Mouse (Mus musculus): ENCODE data around the gene Rpl21. TPM values are rescaled to one million over a fixed set of nuclear protein-coding genes. Genes with fewer than 3 reads are reported as not detected.

Rpl21 gene
- polyA plus RNA-seq, 1 experiment from 2014 or later, result 515 TPM

GRCm38 (mm10) chr5:146848936-146849582 lies 16.4 kb downstream of the Rpl21 start:
- no peaks in the 10 kb centered on the region for H3K36me3 ChIP-seq (ENCODE audit: control insufficient read depth, insufficient read depth, low read length)
- no peak overlapping the region for H3K27ac ChIP-seq (ENCODE audit: low read depth, low read length)
- H3K4me1 ChIP-seq (replicated peaks; ENCODE audit: control insufficient read depth, insufficient read depth, low read length), result no peaks in the 10 kb centered on the region
- no peak overlapping the region for H3K4me2 ChIP-seq (replicated peaks; ENCODE audit: low read depth, low read length)
- no peaks in the 10 kb centered on the region for H3K27me3 ChIP-seq (ENCODE audit: control insufficient read depth, insufficient read depth, low read length)
- 97% methylated on average over 4 of the region's 4 CpGs for WGBS
- no peaks in the 10 kb centered on the region for H3K9me3 ChIP-seq (ENCODE audit: control insufficient read depth, low read length)
- no peak overlapping the region for H3K9ac ChIP-seq (ENCODE audit: low read depth, low read length)
- no peak overlapping the region for H3K4me3 ChIP-seq (ENCODE audit: low read depth, low read length)
- ATAC-seq (ENCODE audit: low FRiP score) (no peak), DNase-seq (ENCODE audit: low spot score) (no peak)

- no peaks in the 10 kb centered on the region for H3K27me3 ChIP-seq (ENCODE audit: control insufficient read depth, insufficient read depth, low read length)
- H3K4me3 ChIP-seq (ENCODE audit: low read depth, low read length), result no peak overlapping the region
- H3K27ac ChIP-seq (ENCODE audit: low read depth, low read length), result no peak overlapping the region
- WGBS, result 89% methylated on average over 3 of the region's 3 CpGs
- H3K9ac ChIP-seq (ENCODE audit: low read depth, low read length), result no peak overlapping the region
- ATAC-seq (ENCODE audit: low FRiP score) (no peak), DNase-seq (ENCODE audit: low spot score) (no peak)
- no peaks in the 10 kb centered on the region for H3K9me3 ChIP-seq (ENCODE audit: control insufficient read depth, low read length)
- no peaks in the 10 kb centered on the region for H3K4me1 ChIP-seq (replicated peaks; ENCODE audit: control insufficient read depth, insufficient read depth, low read length)
- no peak overlapping the region for H3K4me2 ChIP-seq (replicated peaks; ENCODE audit: low read depth, low read length)
- H3K36me3 ChIP-seq (ENCODE audit: control insufficient read depth, insufficient read depth, low read length), result no peaks in the 10 kb centered on the region
These were observed 23.4 kb downstream of the Rpl21 start for GRCm38 (mm10) chr5:146856106-146856505.

- Histone ChIP-seq H3K4me3 (ENCODE audit: low read depth, low read length) (no peak overlapping the region), H3K27me3 (ENCODE audit: control insufficient read depth, insufficient read depth, low read length) (no peaks in the 10 kb centered on the region), H3K4me1 (replicated peaks; ENCODE audit: control insufficient read depth, insufficient read depth, low read length) (no peaks in the 10 kb centered on the region), H3K27ac (ENCODE audit: low read depth, low read length) (no peak overlapping the region), H3K4me2 (replicated peaks; ENCODE audit: low read depth, low read length) (no peak overlapping the region), H3K9me3 (ENCODE audit: control insufficient read depth, low read length) (no peaks in the 10 kb centered on the region), H3K9ac (ENCODE audit: low read depth, low read length) (no peak overlapping the region), H3K36me3 (ENCODE audit: control insufficient read depth, insufficient read depth, low read length) (no peaks in the 10 kb centered on the region)
- WGBS, result 86% methylated on average over 8 of the region's 8 CpGs
- DNase-seq (ENCODE audit: low spot score) (no peak), ATAC-seq (ENCODE audit: low FRiP score) (no peak)
These were observed 24.9 kb downstream of the Rpl21 start for GRCm38 (mm10) chr5:146857620-146858019.

GRCm38 (mm10) chr5:146858772-146859171 lies 26.1 kb downstream of the Rpl21 start:
- Histone ChIP-seq H3K36me3 (ENCODE audit: control insufficient read depth, insufficient read depth, low read length) (no peaks in the 10 kb centered on the region), H3K27me3 (ENCODE audit: control insufficient read depth, insufficient read depth, low read length) (no peaks in the 10 kb centered on the region), H3K4me1 (replicated peaks; ENCODE audit: control insufficient read depth, insufficient read depth, low read length) (no peaks in the 10 kb centered on the region), H3K4me3 (ENCODE audit: low read depth, low read length) (no peak overlapping the region), H3K4me2 (replicated peaks; ENCODE audit: low read depth, low read length) (no peak overlapping the region), H3K9ac (ENCODE audit: low read depth, low read length) (no peak overlapping the region), H3K9me3 (ENCODE audit: control insufficient read depth, low read length) (no peaks in the 10 kb centered on the region), H3K27ac (ENCODE audit: low read depth, low read length) (no peak overlapping the region)
- ATAC-seq (ENCODE audit: low FRiP score) (no peak), DNase-seq (ENCODE audit: low spot score) (no peak)
- WGBS, result 91% methylated on average over 9 of the region's 9 CpGs

GRCm38 (mm10) chr5:146859246-146859645 lies 26.6 kb downstream of the Rpl21 start:
- DNase-seq (ENCODE audit: low spot score) (no peak), ATAC-seq (ENCODE audit: low FRiP score) (no peak)
- H3K4me2 ChIP-seq (replicated peaks; ENCODE audit: low read depth, low read length), result no peak overlapping the region
- H3K27ac ChIP-seq (ENCODE audit: low read depth, low read length), result no peak overlapping the region
- 75% methylated on average over 8 of the region's 8 CpGs for WGBS
- no peaks in the 10 kb centered on the region for H3K9me3 ChIP-seq (ENCODE audit: control insufficient read depth, low read length)
- H3K9ac ChIP-seq (ENCODE audit: low read depth, low read length), result no peak overlapping the region
- no peak overlapping the region for H3K4me3 ChIP-seq (ENCODE audit: low read depth, low read length)
- H3K27me3 ChIP-seq (ENCODE audit: control insufficient read depth, insufficient read depth, low read length), result no peaks in the 10 kb centered on the region
- H3K4me1 ChIP-seq (replicated peaks; ENCODE audit: control insufficient read depth, insufficient read depth, low read length), result no peaks in the 10 kb centered on the region
- H3K36me3 ChIP-seq (ENCODE audit: control insufficient read depth, insufficient read depth, low read length), result no peaks in the 10 kb centered on the region

- Histone ChIP-seq H3K36me3 (ENCODE audit: control insufficient read depth, insufficient read depth, low read length) (no peaks in the 10 kb centered on the region), H3K4me3 (ENCODE audit: low read depth, low read length) (no peak overlapping the region), H3K9ac (ENCODE audit: low read depth, low read length) (no peak overlapping the region), H3K27ac (ENCODE audit: low read depth, low read length) (no peak overlapping the region), H3K9me3 (ENCODE audit: control insufficient read depth, low read length) (no peaks in the 10 kb centered on the region), H3K4me1 (replicated peaks; ENCODE audit: control insufficient read depth, insufficient read depth, low read length) (no peaks in the 10 kb centered on the region), H3K4me2 (replicated peaks; ENCODE audit: low read depth, low read length) (no peak overlapping the region), H3K27me3 (ENCODE audit: control insufficient read depth, insufficient read depth, low read length) (no peaks in the 10 kb centered on the region)
- 82% methylated on average over 18 of the region's 18 CpGs for WGBS
- no peak for DNase-seq (ENCODE audit: low spot score)
- ATAC-seq (ENCODE audit: low FRiP score), result no peak
These were observed 27.7 kb downstream of the Rpl21 start for GRCm38 (mm10) chr5:146860222-146860998.

- Histone ChIP-seq H3K9ac (ENCODE audit: low read depth, low read length) (no peak overlapping the region), H3K36me3 (ENCODE audit: control insufficient read depth, insufficient read depth, low read length) (no peaks in the 10 kb centered on the region), H3K9me3 (ENCODE audit: control insufficient read depth, low read length) (no peaks in the 10 kb centered on the region), H3K4me2 (replicated peaks; ENCODE audit: low read depth, low read length) (no peak overlapping the region), H3K27me3 (ENCODE audit: control insufficient read depth, insufficient read depth, low read length) (no peaks in the 10 kb centered on the region), H3K4me1 (replicated peaks; ENCODE audit: control insufficient read depth, insufficient read depth, low read length) (no peaks in the 10 kb centered on the region), H3K4me3 (ENCODE audit: low read depth, low read length) (no peak overlapping the region), H3K27ac (ENCODE audit: low read depth, low read length) (no peak overlapping the region)
- ATAC-seq (ENCODE audit: low FRiP score), result no peak
- no peak for DNase-seq (ENCODE audit: low spot score)
- 45% methylated on average over 7 of the region's 7 CpGs for WGBS
These were observed 28.9 kb downstream of the Rpl21 start for GRCm38 (mm10) chr5:146861588-146861987.

GRCm38 (mm10) chr5:146865511-146865910 lies 32.8 kb downstream of the Rpl21 start:
- no peak overlapping the region for H3K9ac ChIP-seq (ENCODE audit: low read depth, low read length)
- DNase-seq (ENCODE audit: low spot score) (no peak), ATAC-seq (ENCODE audit: low FRiP score) (no peak)
- no peaks in the 10 kb centered on the region for H3K27me3 ChIP-seq (ENCODE audit: control insufficient read depth, insufficient read depth, low read length)
- no peaks in the 10 kb centered on the region for H3K4me1 ChIP-seq (replicated peaks; ENCODE audit: control insufficient read depth, insufficient read depth, low read length)
- no peaks in the 10 kb centered on the region for H3K36me3 ChIP-seq (ENCODE audit: control insufficient read depth, insufficient read depth, low read length)
- H3K4me3 ChIP-seq (ENCODE audit: low read depth, low read length), result no peak overlapping the region
- WGBS, result 81% methylated on average over 4 of the region's 4 CpGs
- H3K9me3 ChIP-seq (ENCODE audit: control insufficient read depth, low read length), result no peaks in the 10 kb centered on the region
- H3K4me2 ChIP-seq (replicated peaks; ENCODE audit: low read depth, low read length), result no peak overlapping the region
- H3K27ac ChIP-seq (ENCODE audit: low read depth, low read length), result no peak overlapping the region

- Histone ChIP-seq H3K4me1 (replicated peaks; ENCODE audit: control insufficient read depth, insufficient read depth, low read length) (no peaks in the 10 kb centered on the region), H3K4me2 (replicated peaks; ENCODE audit: low read depth, low read length) (no peak overlapping the region), H3K9ac (ENCODE audit: low read depth, low read length) (no peak overlapping the region), H3K4me3 (ENCODE audit: low read depth, low read length) (no peak overlapping the region), H3K36me3 (ENCODE audit: control insufficient read depth, insufficient read depth, low read length) (no peaks in the 10 kb centered on the region), H3K27me3 (ENCODE audit: control insufficient read depth, insufficient read depth, low read length) (no peaks in the 10 kb centered on the region), H3K27ac (ENCODE audit: low read depth, low read length) (no peak overlapping the region), H3K9me3 (ENCODE audit: control insufficient read depth, low read length) (no peaks in the 10 kb centered on the region)
- no peak for ATAC-seq (ENCODE audit: low FRiP score)
- DNase-seq (ENCODE audit: low spot score), result no peak
- WGBS, result 92% methylated on average over 2 of the region's 2 CpGs
These were observed 33.6 kb downstream of the Rpl21 start for GRCm38 (mm10) chr5:146866277-146866676.
